Mouse (Mus musculus): Measurements from ENCODE around the gene Ube2b. TPM values are rescaled to one million over a fixed set of nuclear protein-coding genes. Genes with fewer than 3 reads are reported as not detected.

Gene Ube2b
- total and polyA plus RNA-seq, 2 experiments from 2014 or later = 261 to 404 TPM

DNA sequence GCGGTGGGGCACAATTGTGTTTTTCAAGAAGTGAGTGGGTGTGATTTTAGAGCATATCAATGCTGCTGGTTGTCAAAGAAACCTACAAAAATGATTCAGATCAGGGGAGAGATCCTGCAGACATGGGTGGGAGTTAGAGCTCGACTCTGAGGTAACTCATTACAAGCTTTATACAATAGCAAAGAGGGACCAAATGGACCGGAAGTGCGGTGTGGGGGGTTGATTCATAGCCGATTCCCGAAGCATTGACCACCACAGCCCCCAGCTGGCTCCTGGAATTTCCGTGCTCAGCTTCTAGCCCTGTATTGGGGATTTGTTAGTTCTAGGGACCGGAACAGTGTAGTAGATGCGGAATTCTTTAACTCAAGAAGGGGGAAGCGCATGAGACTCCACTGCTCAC is 779 bp upstream of the Ube2b start:
- no peaks in the 10 kb centered on the region for H3K27me3 ChIP-seq (ENCODE audit: control insufficient read depth, insufficient read depth, low read length)
- 72% methylated on average over 10 of the region's 10 CpGs for WGBS
- no peak overlapping the region for H3K4me3 ChIP-seq (ENCODE audit: low read depth, low read length)
- H3K9ac ChIP-seq (replicated peaks; ENCODE audit: low read depth, low read length) = no peak overlapping the region
- H3K4me1 ChIP-seq (ENCODE audit: control insufficient read depth, insufficient read depth) = peaks cover 26% of the 10 kb centered on the region
- H3K4me2 ChIP-seq (ENCODE audit: low read depth, low read length) = peak overlapping the region; percentile 53; the same call in 1 of the 2 replicates
- peak overlapping the region; percentile 97 for H3K27ac ChIP-seq (ENCODE audit: low read depth)
- ATAC-seq (ENCODE audit: insufficient read depth, low read depth) (no peak), DNase-seq (ENCODE audit: low spot score) (no peak)
- H3K9me3 ChIP-seq (replicated peaks; ENCODE audit: control insufficient read depth, low read length) = no peaks in the 10 kb centered on the region
- peaks cover 14% of the 10 kb centered on the region for H3K36me3 ChIP-seq (replicated peaks; ENCODE audit: control insufficient read depth, insufficient read depth, low read length)
- no peak for TF ChIP-seq CTCF (IDR thresholded peaks at IDR 0.05; ENCODE audit: low read depth)
- TF ChIP-seq EP300 (IDR thresholded peaks at IDR 0.05; ENCODE audit: low read depth) = no peak

DNA sequence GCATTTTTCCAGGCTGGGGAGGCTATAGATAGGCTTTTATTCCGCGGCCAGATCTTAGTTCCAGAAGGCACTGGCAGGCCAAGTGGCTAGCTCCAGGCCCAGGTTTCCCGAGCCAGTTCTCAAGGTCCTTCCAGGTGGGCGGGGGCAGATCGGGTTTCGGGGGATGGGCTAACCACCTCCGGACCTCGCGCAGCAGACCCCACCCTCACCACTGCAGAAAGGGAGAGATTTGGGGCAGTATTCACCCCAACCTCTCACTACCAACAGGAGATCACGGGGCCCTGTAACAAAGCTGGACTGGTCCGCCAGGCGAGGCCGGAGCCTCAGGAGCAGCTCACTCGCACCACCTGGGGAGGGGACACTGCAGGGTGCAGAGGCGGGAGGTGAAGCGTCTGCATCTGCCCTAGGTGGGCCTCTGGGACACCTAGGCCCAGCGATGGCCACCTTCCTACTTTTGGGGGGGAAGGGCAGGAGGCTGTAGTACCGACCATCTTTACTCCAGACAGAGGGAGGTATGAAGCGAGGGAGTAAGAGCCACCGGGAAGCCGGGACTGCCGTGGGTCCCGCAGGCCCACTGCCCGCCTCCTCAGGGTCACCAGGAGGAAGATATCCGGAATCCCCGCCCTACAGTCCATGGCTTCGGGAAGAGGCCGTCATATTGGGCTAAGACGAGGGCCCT is 812 bp downstream of the Ube2b start:
- Histone ChIP-seq H3K27me3 (ENCODE audit: control insufficient read depth, insufficient read depth, low read length) (no peaks in the 10 kb centered on the region), H3K27ac (ENCODE audit: low read depth) (peak overlapping the region; percentile 97), H3K4me2 (ENCODE audit: low read depth, low read length) (peak overlapping the region; percentile 77), H3K36me3 (replicated peaks; ENCODE audit: control insufficient read depth, insufficient read depth, low read length) (peaks cover 30% of the 10 kb centered on the region), H3K9ac (replicated peaks; ENCODE audit: low read depth, low read length) (peak overlapping the region; percentile 97), H3K9me3 (replicated peaks; ENCODE audit: control insufficient read depth, low read length) (no peaks in the 10 kb centered on the region), H3K4me3 (ENCODE audit: low read depth, low read length) (peak overlapping the region; percentile 91), H3K4me1 (ENCODE audit: control insufficient read depth, insufficient read depth) (peaks cover 23% of the 10 kb centered on the region)
- peak; percentile 7 for ATAC-seq (ENCODE audit: insufficient read depth, low read depth)
- under 1% methylated on average over 28 of the region's 29 CpGs for WGBS
- peak; percentile 57 for DNase-seq (ENCODE audit: low spot score)
- no peak for TF ChIP-seq CTCF (IDR thresholded peaks at IDR 0.05; ENCODE audit: low read depth)

DNA sequence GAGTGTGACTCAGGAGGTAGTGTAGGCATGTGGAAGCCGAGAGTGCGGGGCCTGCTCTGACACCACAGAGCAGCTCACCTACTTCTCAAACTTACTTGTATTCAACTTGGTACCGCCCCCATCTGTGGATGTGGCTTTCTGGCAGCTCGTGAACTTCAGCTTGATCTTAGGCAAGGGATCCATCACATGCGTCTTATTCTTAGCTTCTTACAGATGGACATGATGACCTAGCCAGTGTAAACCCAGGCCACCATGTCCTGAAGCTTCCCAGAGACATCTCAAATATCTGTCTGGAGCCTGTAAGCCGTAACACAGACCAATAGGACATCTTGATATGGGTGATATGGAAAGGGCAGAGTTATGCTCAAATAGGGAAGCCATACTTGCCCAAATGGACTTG is 28.9 kb downstream of the Ube2b start:
- TF ChIP-seq CTCF (IDR thresholded peaks at IDR 0.05; ENCODE audit: low read depth) (no peak), EP300 (IDR thresholded peaks at IDR 0.05; ENCODE audit: low read depth) (no peak)
- Histone ChIP-seq H3K9me3 (replicated peaks; ENCODE audit: control insufficient read depth, low read length) (no peaks in the 10 kb centered on the region), H3K27ac (ENCODE audit: low read depth) (no peak overlapping the region), H3K9ac (replicated peaks; ENCODE audit: low read depth, low read length) (no peak overlapping the region), H3K27me3 (ENCODE audit: control insufficient read depth, insufficient read depth, low read length) (no peaks in the 10 kb centered on the region), H3K4me2 (ENCODE audit: low read depth, low read length) (no peak overlapping the region), H3K4me3 (ENCODE audit: low read depth, low read length) (no peak overlapping the region), H3K36me3 (replicated peaks; ENCODE audit: control insufficient read depth, insufficient read depth, low read length) (peaks cover 48% of the 10 kb centered on the region), H3K4me1 (ENCODE audit: control insufficient read depth, insufficient read depth) (peaks cover 13% of the 10 kb centered on the region)
- WGBS = 91% methylated on average over 6 of the region's 6 CpGs
- ATAC-seq (ENCODE audit: insufficient read depth, low read depth) (no peak), DNase-seq (ENCODE audit: low spot score) (no peak)

DNA sequence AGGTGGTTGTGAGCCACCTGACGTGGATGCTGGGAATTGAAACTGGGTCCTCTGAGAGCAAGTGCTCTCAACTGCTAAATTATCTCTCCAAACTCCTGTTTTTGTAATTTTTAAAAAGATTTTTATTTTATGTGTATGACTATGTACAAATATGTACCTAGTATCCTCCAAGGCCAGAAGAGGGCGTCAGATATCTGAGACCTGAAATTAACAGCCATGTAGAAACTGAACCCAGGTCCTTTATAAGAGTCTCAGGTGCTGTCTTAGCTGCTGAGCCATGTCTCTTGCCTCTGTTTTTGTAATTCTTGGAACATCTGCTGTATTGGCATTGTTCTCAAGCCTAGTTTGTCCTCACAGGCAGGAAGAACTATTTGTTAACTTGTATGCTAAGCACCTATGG is 31.1 kb downstream of the Ube2b start:
- TF ChIP-seq EP300 (IDR thresholded peaks at IDR 0.05; ENCODE audit: low read depth) = no peak
- TF ChIP-seq CTCF (IDR thresholded peaks at IDR 0.05; ENCODE audit: low read depth) = no peak
- Histone ChIP-seq H3K36me3 (replicated peaks; ENCODE audit: control insufficient read depth, insufficient read depth, low read length) (peaks cover 42% of the 10 kb centered on the region), H3K4me2 (ENCODE audit: low read depth, low read length) (no peak overlapping the region), H3K4me1 (ENCODE audit: control insufficient read depth, insufficient read depth) (peaks cover 8% of the 10 kb centered on the region), H3K27me3 (ENCODE audit: control insufficient read depth, insufficient read depth, low read length) (no peaks in the 10 kb centered on the region), H3K9me3 (replicated peaks; ENCODE audit: control insufficient read depth, low read length) (no peaks in the 10 kb centered on the region), H3K9ac (replicated peaks; ENCODE audit: low read depth, low read length) (no peak overlapping the region), H3K27ac (ENCODE audit: low read depth) (no peak overlapping the region), H3K4me3 (ENCODE audit: low read depth, low read length) (no peak overlapping the region)
- 93% methylated on average over 2 of the region's 2 CpGs for WGBS
- no peak for DNase-seq (ENCODE audit: low spot score)
- no peak for ATAC-seq (ENCODE audit: insufficient read depth, low read depth)

DNA sequence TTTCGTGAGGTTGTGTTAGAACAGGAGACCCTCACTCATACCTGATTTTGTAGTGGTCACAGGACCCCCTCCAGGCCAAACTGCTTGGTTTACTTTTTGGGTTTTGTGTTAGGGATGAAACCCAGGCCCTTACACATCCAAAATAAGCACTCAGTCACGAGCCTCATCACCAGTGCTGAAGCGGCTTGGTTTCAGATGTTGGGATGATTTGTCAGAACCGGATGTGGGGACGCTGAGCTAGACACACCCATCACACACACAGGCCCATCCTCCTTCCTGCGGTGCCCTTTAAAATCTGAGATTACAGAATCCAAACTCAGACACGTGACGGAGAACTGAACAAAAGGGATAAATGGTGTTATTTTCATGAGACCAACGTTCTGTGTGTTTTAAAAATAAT is 31.7 kb downstream of the Ube2b start:
- ATAC-seq (ENCODE audit: insufficient read depth, low read depth) (no peak), DNase-seq (ENCODE audit: low spot score) (no peak)
- no peaks in the 10 kb centered on the region for H3K27me3 ChIP-seq (ENCODE audit: control insufficient read depth, insufficient read depth, low read length)
- no peak overlapping the region for H3K4me3 ChIP-seq (ENCODE audit: low read depth, low read length)
- no peak overlapping the region for H3K9ac ChIP-seq (replicated peaks; ENCODE audit: low read depth, low read length)
- no peak overlapping the region for H3K27ac ChIP-seq (ENCODE audit: low read depth)
- H3K9me3 ChIP-seq (replicated peaks; ENCODE audit: control insufficient read depth, low read length) = no peaks in the 10 kb centered on the region
- 90% methylated on average over 9 of the region's 9 CpGs for WGBS
- H3K36me3 ChIP-seq (replicated peaks; ENCODE audit: control insufficient read depth, insufficient read depth, low read length) = peaks cover 38% of the 10 kb centered on the region
- no peak for TF ChIP-seq CTCF (IDR thresholded peaks at IDR 0.05; ENCODE audit: low read depth)
- H3K4me2 ChIP-seq (ENCODE audit: low read depth, low read length) = no peak overlapping the region
- peaks cover 8% of the 10 kb centered on the region for H3K4me1 ChIP-seq (ENCODE audit: control insufficient read depth, insufficient read depth)
